Mouse (Mus musculus): Measurements from ENCODE around the gene Rfx7. TPM values are rescaled to one million over a fixed set of nuclear protein-coding genes. Genes with fewer than 3 reads are reported as not detected.
A peak's percentile ranks its signal among the peaks of the same experiment; 100 is the strongest.
"Not testable (repeated sequence)": the region's sequence is repeated elsewhere in the genome, so short reads cannot be mapped to it uniquely, and the experiment has no call there.

Gene Rfx7
- polyA plus RNA-seq, 1 experiment from 2014 or later, result 5.7 TPM

DNA sequence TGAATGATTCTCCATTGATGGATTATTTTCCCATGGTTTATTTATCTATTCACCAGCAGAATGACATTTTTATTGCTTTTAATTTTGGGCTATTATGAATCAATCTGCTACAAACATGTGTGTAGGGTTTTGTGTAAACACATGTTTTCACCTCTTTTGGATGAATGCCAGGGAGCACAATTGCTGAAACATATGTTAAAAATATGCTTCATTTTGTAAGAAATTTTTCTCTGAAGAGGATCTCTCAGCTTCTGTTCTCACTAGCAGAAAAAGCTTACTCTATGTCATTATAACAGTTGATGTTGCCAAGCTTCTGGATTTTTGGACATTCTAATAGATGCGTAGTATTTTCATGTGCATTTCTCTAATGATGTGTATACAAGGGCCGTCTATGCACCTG, 28.3 kb downstream of the Rfx7 start:
- H3K36me3 ChIP-seq, result no peaks in the 10 kb centered on the region
- peaks cover 10% of the 10 kb centered on the region for H3K4me1 ChIP-seq
- no peak overlapping the region for H3K27ac ChIP-seq
- no peak for ATAC-seq
- no peaks in the 10 kb centered on the region for H3K27me3 ChIP-seq (replicated peaks)
- no peak overlapping the region for H3K4me3 ChIP-seq
- no peaks in the 10 kb centered on the region for H3K9me3 ChIP-seq (replicated peaks)
- no peak overlapping the region for H3K9ac ChIP-seq
- no peak overlapping the region for H3K4me2 ChIP-seq
- WGBS (ENCODE audit: insufficient replicate concordance), result 78% methylated on average over 2 of the region's 2 CpGs

DNA sequence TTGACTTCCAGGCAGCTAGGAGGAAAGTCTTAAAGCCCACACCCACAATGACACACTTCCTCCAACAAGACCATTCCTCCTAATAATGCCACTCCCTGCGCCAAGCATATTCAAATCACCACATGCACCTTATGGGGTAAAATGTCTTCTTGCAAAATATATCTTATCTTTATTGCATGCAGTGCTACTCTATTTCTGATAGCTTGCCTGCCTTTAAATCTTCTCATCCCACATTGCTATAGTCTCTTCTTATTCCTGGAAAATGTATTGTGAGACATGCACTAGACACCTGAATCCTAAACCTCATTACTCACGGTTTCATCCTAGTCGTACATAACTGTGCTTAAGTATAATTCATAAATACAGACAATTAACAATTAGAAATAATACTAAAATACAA, 31.2 kb downstream of the Rfx7 start:
- no peak overlapping the region for H3K9ac ChIP-seq
- peak overlapping the region; percentile 23; the same call in 1 of the 2 replicates for H3K27ac ChIP-seq
- H3K4me2 ChIP-seq, result no peak overlapping the region
- no peaks in the 10 kb centered on the region for H3K36me3 ChIP-seq
- no peak overlapping the region for H3K4me3 ChIP-seq
- H3K9me3 ChIP-seq (replicated peaks), result no peaks in the 10 kb centered on the region
- peaks cover 13% of the 10 kb centered on the region for H3K4me1 ChIP-seq
- peak; percentile 82 for ATAC-seq
- H3K27me3 ChIP-seq (replicated peaks), result no peaks in the 10 kb centered on the region
- 40% methylated on average over 3 of the region's 3 CpGs for WGBS (ENCODE audit: insufficient replicate concordance)

DNA sequence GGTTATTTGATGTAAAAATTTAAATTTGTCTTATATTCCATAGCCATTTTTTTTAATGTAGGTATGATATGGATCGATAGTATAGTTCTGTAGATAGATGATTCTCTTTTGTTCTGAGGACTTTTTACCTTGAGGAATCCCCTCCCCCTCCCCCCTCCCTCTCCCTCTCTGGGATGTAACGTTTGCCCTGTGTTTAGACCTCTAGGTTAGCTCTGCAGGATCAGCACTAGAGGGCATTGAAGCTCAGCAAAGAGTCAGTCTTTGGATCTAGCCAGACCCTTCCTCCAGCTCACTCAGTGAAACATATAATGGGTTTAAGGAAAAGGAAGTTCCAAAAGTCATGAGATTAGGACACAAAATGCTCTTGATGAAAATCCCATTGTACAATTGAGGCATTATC, 35.1 kb downstream of the Rfx7 start:
- no peak for ATAC-seq
- Histone ChIP-seq H3K9ac (no peak overlapping the region), H3K27ac (no peak overlapping the region), H3K4me3 (no peak overlapping the region), H3K4me1 (peaks cover 12% of the 10 kb centered on the region), H3K9me3 (replicated peaks) (no peaks in the 10 kb centered on the region), H3K36me3 (no peaks in the 10 kb centered on the region), H3K27me3 (replicated peaks) (no peaks in the 10 kb centered on the region), H3K4me2 (no peak overlapping the region)
- 52% methylated on average over 2 of the region's 2 CpGs for WGBS (ENCODE audit: insufficient replicate concordance)

GRCm38 (mm10) chr9:72580216-72580615, 48.2 kb downstream of the Rfx7 start:
- Histone ChIP-seq H3K9ac (no peak overlapping the region), H3K9me3 (replicated peaks) (no peaks in the 10 kb centered on the region), H3K27me3 (replicated peaks) (no peaks in the 10 kb centered on the region), H3K4me3 (no peak overlapping the region), H3K36me3 (0 out of 2 replicates have a peak, but pooled peaks cover 2% of the 10 kb centered on the region), H3K4me2 (no peak overlapping the region), H3K4me1 (no peaks in the 10 kb centered on the region; the same call in 1 of the 2 replicates), H3K27ac (no peak overlapping the region)
- WGBS (ENCODE audit: insufficient replicate concordance), result 26% methylated on average over 3 of the region's 3 CpGs
- ATAC-seq, result no peak

DNA sequence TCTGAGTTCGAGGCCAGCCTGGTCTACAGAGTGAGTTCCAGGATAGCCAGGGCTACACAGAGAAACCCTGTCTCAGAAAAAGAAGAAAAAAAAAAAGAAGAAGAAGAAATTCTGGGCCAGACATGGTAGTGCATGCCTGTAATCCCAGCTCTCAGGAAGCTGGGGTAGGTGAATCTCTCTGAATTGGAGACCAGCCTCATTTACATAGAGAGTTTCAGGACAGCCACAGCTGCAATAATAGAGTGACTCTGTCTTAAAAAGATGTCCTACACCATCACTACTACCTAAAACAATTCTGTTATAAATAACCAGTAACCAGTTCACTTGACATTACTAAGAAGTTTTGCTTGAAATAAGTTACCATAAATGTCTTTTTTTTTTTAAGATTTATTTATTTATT, 58.8 kb downstream of the Rfx7 start:
- H3K4me1 ChIP-seq, result no peaks in the 10 kb centered on the region
- no peak overlapping the region for H3K27ac ChIP-seq
- WGBS (ENCODE audit: insufficient replicate concordance), result 76% methylated on average over 1 of the region's 1 CpGs
- no peaks in the 10 kb centered on the region for H3K9me3 ChIP-seq (replicated peaks)
- no peak overlapping the region for H3K4me2 ChIP-seq
- no peak overlapping the region for H3K9ac ChIP-seq
- H3K36me3 ChIP-seq, result peaks cover 8% of the 10 kb centered on the region
- no peaks in the 10 kb centered on the region for H3K27me3 ChIP-seq (replicated peaks)
- H3K4me3 ChIP-seq, result no peak overlapping the region
- no peak for ATAC-seq

GRCm38 (mm10) chr9:72592016-72592415, 60.0 kb downstream of the Rfx7 start:
- H3K9me3 ChIP-seq (replicated peaks), result no peaks in the 10 kb centered on the region
- H3K4me3 ChIP-seq, result no peak overlapping the region
- peaks cover 8% of the 10 kb centered on the region for H3K36me3 ChIP-seq
- no peaks in the 10 kb centered on the region for H3K27me3 ChIP-seq (replicated peaks)
- no peak overlapping the region for H3K4me2 ChIP-seq
- H3K27ac ChIP-seq, result no peak overlapping the region
- H3K9ac ChIP-seq, result no peak overlapping the region
- no peaks in the 10 kb centered on the region for H3K4me1 ChIP-seq
- ATAC-seq, result no peak

DNA sequence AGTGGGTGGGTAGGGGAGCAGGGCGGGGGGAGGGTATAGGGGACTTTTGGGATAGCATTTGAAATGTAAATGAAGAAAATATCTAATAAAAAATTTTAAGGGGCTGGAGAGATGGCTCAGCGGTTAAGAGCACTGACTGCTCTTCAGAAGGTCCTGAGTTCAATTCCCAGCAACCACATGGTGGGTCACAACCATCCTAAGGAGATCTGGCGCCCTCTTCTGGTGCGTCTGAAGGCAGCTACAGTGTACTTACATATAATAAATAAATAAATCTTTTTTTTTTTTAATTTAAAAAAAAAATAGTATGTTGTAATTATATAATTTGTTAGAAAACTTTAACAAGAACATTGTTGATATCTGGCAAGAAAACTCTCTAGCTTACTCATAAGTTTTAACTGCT, 62.6 kb downstream of the Rfx7 start:
- not testable (repeated sequence) for H3K9me3 ChIP-seq (replicated peaks); H3K27ac ChIP-seq; H3K4me3 ChIP-seq; H3K27me3 ChIP-seq (replicated peaks); H3K9ac ChIP-seq; ATAC-seq; H3K4me1 ChIP-seq; H3K4me2 ChIP-seq; H3K36me3 ChIP-seq
- 68% methylated on average over 4 of the region's 4 CpGs for WGBS (ENCODE audit: insufficient replicate concordance)

DNA sequence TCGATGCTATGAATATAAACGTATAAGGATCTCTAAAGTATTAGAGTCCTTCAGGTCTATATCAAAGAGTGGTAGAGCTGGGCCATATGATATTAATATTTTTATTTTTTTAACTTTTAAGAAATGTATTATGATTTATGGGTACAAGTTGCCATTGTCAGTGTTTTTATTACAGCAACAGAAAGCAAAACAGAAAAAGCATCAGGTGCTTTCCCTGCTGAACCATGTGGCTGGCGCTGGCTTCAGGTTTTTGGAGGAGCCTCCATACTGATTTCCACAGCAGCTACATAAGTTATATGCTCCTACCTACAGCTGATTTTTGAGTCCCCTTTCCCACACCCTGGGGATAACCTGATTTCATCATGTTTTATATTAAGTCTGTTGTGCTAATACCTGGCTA, 68.1 kb downstream of the Rfx7 start:
- H3K36me3 ChIP-seq, result peaks cover 7% of the 10 kb centered on the region
- no peak for ATAC-seq
- no peak overlapping the region for H3K9ac ChIP-seq
- H3K27me3 ChIP-seq (replicated peaks), result no peaks in the 10 kb centered on the region
- WGBS (ENCODE audit: insufficient replicate concordance), result 90% methylated on average over 3 of the region's 3 CpGs
- no peak overlapping the region for H3K4me3 ChIP-seq
- no peak overlapping the region for H3K4me2 ChIP-seq
- no peaks in the 10 kb centered on the region for H3K4me1 ChIP-seq
- H3K27ac ChIP-seq, result no peak overlapping the region
- H3K9me3 ChIP-seq (replicated peaks), result no peaks in the 10 kb centered on the region

GRCm38 (mm10) chr9:72609771-72610170, 77.7 kb downstream of the Rfx7 start:
- Histone ChIP-seq H3K4me3 (no peak overlapping the region), H3K27ac (no peak overlapping the region), H3K9ac (no peak overlapping the region), H3K27me3 (replicated peaks) (no peaks in the 10 kb centered on the region), H3K36me3 (peaks cover 19% of the 10 kb centered on the region), H3K4me2 (no peak overlapping the region), H3K9me3 (replicated peaks) (no peaks in the 10 kb centered on the region), H3K4me1 (peaks cover 5% of the 10 kb centered on the region; the same call in 1 of the 2 replicates)
- no peak for ATAC-seq

GRCm38 (mm10) chr9:72613884-72614283, 81.8 kb downstream of the Rfx7 start:
- Histone ChIP-seq H3K4me1 (peaks cover 5% of the 10 kb centered on the region; the same call in 1 of the 2 replicates), H3K27me3 (replicated peaks) (no peaks in the 10 kb centered on the region), H3K9ac (no peak overlapping the region), H3K9me3 (replicated peaks) (no peaks in the 10 kb centered on the region), H3K4me2 (no peak overlapping the region), H3K27ac (no peak overlapping the region), H3K4me3 (no peak overlapping the region), H3K36me3 (peaks cover 40% of the 10 kb centered on the region)
- no peak for ATAC-seq
- WGBS (ENCODE audit: insufficient replicate concordance), result 88% methylated on average over 2 of the region's 2 CpGs

GRCm38 (mm10) chr9:72614786-72615480, 82.9 kb downstream of the Rfx7 start:
- Histone ChIP-seq H3K27ac (no peak overlapping the region), H3K27me3 (replicated peaks) (no peaks in the 10 kb centered on the region), H3K4me1 (peaks cover 5% of the 10 kb centered on the region; the same call in 1 of the 2 replicates), H3K9me3 (replicated peaks) (no peaks in the 10 kb centered on the region), H3K4me2 (no peak overlapping the region), H3K4me3 (no peak overlapping the region), H3K9ac (no peak overlapping the region), H3K36me3 (peaks cover 44% of the 10 kb centered on the region)
- ATAC-seq, result no peak
- WGBS (ENCODE audit: insufficient replicate concordance), result 79% methylated on average over 6 of the region's 6 CpGs

DNA sequence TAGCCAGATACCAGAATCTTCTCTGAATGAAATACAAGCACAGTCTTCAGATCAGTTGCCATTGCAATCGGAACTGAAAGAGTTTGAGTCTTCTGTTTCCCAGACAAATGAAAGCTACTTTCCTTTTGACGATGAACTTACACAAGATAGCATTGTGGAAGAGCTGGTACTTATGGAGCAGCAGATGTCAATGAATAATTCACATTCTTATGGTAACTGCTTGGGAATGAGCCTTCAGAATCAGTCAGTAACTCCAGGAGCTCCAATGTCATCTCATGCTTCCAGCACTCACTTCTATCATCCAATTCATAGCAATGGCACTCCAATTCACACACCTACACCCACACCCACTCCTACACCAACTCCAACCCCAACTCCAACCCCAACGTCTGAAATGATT, 86.0 kb downstream of the Rfx7 start:
- H3K27me3 ChIP-seq (replicated peaks), result no peaks in the 10 kb centered on the region
- H3K27ac ChIP-seq, result no peak overlapping the region
- H3K4me1 ChIP-seq, result peaks cover 3% of the 10 kb centered on the region; the same call in 1 of the 2 replicates
- H3K9ac ChIP-seq, result no peak overlapping the region
- peaks cover 37% of the 10 kb centered on the region for H3K36me3 ChIP-seq
- H3K4me3 ChIP-seq, result no peak overlapping the region
- ATAC-seq, result no peak
- 78% methylated on average over 3 of the region's 3 CpGs for WGBS (ENCODE audit: insufficient replicate concordance)
- no peaks in the 10 kb centered on the region for H3K9me3 ChIP-seq (replicated peaks)
- H3K4me2 ChIP-seq, result no peak overlapping the region

DNA sequence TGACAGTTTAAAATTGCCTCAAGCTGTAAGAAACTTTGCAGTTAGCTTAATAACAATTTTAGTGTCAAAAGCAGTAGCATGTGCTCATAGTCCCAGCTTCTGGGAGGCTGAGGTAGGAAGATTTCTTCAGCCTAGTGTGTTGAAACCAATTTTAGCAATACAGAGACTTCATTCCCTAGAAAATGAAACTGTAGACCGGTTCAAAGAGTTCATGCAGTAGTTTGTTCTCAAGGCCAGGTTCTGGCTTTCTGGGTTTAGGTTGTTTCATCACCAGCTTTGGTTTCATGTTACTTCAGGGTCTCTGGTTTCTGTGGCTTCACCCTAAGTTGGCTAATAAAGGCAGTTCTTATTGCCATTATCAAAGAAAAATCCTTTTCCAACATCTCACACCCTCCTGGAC, 91.6 kb downstream of the Rfx7 start:
- Histone ChIP-seq H3K27me3 (replicated peaks) (no peaks in the 10 kb centered on the region), H3K9me3 (replicated peaks) (no peaks in the 10 kb centered on the region), H3K4me2 (no peak overlapping the region), H3K9ac (no peak overlapping the region), H3K4me3 (no peak overlapping the region), H3K27ac (no peak overlapping the region), H3K36me3 (peaks cover 10% of the 10 kb centered on the region), H3K4me1 (0 out of 2 replicates have a peak, but pooled peaks cover 2% of the 10 kb centered on the region)
- no peak for ATAC-seq
- 77% methylated on average over 1 of the region's 1 CpGs for WGBS (ENCODE audit: insufficient replicate concordance)
